Mouse (Mus musculus): ENCODE results near the gene Vti1a.

Vti1a gene

DNA sequence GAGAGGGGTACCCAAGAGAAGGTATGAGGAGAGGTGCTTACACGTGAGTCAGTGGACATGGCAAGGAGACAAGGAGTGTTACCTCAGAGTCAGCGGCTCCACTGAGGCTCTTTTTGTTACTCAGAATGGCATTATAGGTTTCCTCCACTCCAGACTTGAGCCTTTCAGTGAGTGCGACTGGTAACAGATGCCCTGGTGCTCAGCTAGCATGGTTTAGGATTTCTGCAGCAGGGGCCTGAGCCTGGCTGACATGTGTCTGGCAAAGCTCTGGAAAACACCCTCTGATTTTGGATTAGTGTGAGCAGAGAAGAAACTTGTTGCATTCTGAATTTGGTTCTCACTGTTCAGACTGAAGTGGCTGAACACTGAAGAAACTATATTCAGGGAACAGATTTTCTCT is 209.0 kb downstream of the Vti1a start:
- DNase-seq (ENCODE audit: low spot score), result no peak

GRCm38 (mm10) chr19:55526717-55527235 is 210.7 kb downstream of the Vti1a start:
- no peak for DNase-seq (ENCODE audit: low spot score)

GRCm38 (mm10) chr19:55530041-55530440 is 213.9 kb downstream of the Vti1a start:
- no peak for DNase-seq (ENCODE audit: low spot score)

- DNase-seq (ENCODE audit: low spot score), result no peak
Observed at GRCm38 (mm10) chr19:55532681-55533080, 216.6 kb downstream of the Vti1a start.

GRCm38 (mm10) chr19:55536273-55536937 is 220.3 kb downstream of the Vti1a start:
- DNase-seq (ENCODE audit: low spot score), result no peak

GRCm38 (mm10) chr19:55537691-55538090 is 221.6 kb downstream of the Vti1a start:
- no peak for DNase-seq (ENCODE audit: low spot score)

DNA sequence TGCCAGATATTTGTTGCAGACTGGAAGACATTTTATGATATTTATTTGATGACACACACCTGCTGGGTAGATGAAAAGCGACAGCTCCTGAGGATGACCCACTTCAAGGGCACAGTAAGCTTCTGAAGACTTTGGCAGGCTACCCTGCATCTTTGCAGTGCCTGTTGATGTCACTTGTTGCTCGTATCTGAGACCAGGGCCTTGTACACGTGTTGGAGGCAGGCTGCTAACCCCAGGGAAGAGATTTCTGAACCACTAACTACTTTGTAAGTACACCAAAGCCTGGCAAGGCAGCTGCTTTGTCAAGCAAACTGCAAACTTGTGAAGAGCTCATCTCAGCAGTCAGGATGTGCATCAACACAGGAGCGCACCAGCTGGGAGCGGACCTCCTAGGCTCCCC is 225.5 kb downstream of the Vti1a start:
- no peak for DNase-seq (ENCODE audit: low spot score)

GRCm38 (mm10) chr19:55542461-55542860 is 226.4 kb downstream of the Vti1a start:
- DNase-seq (ENCODE audit: low spot score), result no peak

DNA sequence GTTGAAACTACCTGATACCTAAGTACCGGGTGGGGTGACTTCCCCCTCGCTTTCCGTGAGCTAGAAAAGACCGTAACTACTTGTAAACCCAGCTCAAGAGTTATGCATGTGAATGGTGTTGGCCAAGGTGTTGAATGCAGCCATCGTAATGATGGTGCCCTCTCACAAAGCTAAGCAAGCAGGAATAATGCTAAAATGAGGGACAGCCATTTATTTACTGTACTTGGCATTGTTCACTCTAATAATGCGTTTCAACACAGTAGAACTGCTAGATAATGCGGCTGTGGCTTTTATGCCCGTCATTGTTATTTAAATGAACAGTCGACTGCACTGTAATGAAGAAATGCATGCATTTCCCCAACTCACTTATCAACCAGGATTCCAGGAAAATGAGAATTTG is 227.1 kb downstream of the Vti1a start:
- DNase-seq (ENCODE audit: low spot score), result no peak

- DNase-seq (ENCODE audit: low spot score), result no peak
Observed at GRCm38 (mm10) chr19:55544498-55544897, 228.4 kb downstream of the Vti1a start.

GRCm38 (mm10) chr19:55545529-55545928 is 229.4 kb downstream of the Vti1a start:
- peak; percentile 74 for DNase-seq (ENCODE audit: low spot score)

- no peak for DNase-seq (ENCODE audit: low spot score)
Observed at GRCm38 (mm10) chr19:55546009-55546528, 230.0 kb downstream of the Vti1a start.

DNA sequence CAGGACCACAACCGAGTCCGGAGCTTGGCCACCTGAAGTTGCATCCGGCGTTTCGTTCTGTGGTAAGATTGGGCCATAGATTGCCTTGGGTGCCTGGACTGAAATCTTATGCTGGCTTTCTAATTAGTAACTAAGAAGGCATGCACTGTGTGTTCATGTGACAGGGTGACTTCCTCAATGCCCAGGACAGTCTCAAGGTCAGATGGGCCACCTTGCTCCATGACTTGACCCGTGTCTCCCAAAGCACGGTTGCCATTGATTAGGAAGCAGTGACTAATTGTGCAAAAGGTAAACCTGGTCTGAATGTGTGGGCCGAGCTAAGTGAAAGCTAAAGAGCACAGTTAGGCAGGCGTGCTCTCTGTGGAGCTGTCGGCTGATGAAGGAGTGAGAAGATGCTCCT is 232.1 kb downstream of the Vti1a start:
- no peak for DNase-seq (ENCODE audit: low spot score)

- no peak for DNase-seq (ENCODE audit: low spot score)
Observed at GRCm38 (mm10) chr19:55548656-55549055, 232.6 kb downstream of the Vti1a start.

- no peak for DNase-seq (ENCODE audit: low spot score)
Observed at GRCm38 (mm10) chr19:55550176-55550575, 234.1 kb downstream of the Vti1a start.

GRCm38 (mm10) chr19:55552339-55552738 is 236.2 kb downstream of the Vti1a start:
- no peak for DNase-seq (ENCODE audit: low spot score)

- DNase-seq (ENCODE audit: low spot score), result no peak
Observed at GRCm38 (mm10) chr19:55552861-55553260, 236.8 kb downstream of the Vti1a start.

- no peak for DNase-seq (ENCODE audit: low spot score)
Observed at GRCm38 (mm10) chr19:55554295-55554694, 238.2 kb downstream of the Vti1a start.

DNA sequence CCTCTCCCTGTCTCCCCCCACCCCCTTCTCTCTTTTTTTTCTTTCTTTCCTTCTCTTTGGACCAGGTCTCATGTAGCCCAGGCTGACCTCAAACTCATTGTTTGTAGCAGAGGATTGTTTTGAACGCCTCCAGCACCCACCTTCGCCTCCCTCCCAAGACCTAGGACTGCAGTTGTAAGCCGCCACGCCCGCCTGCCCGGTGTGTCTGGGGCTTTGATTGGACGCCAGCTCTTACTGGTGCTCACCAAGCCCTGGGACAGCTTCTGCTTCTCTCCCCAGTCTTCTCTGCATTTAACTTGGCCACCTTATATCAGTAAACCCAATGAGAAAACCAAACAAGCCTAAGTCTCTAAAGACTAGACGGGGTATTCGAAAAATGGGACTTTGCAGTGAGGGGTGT is 238.6 kb downstream of the Vti1a start:
- no peak for DNase-seq (ENCODE audit: low spot score)

DNA sequence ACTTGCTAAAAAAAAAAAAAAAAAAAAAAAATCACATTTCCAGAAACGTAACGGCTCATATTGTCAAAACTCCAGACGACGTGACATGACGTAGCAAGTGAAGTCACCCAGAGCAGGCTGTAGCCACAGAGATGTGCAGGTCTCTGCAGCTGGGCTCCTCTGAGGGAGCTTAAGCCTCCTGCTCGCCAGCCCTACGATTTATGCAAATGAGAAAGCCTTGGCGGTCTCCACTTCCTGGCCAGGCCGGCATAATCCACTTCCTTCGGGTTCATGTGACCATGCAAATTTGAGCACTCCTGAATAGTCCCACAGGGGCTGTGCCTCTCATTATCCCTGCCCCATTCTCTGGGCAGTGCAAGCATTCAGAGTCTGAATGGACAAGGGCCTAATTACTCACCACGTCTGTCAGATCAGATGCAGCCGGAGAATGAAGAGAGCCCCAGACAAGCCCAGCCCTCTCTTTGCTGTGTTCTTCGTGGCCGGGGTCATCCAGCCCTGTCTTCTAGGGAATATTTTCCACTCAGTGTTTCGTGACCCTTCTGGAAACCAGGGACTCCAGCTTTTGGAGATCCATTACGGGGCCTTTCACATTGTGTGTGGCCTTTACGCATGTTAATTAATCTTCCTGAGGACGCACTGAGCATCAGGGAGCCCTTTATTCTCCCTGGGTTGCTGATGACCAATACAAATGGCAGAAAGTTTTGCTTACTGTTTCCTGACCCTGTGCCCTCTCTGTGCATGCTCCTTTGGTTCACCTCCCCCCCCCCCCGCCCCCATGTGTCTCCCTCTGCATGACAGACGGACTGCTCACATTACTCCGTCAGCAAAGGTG is 240.3 kb downstream of the Vti1a start:
- no peak for DNase-seq (ENCODE audit: low spot score)

DNA sequence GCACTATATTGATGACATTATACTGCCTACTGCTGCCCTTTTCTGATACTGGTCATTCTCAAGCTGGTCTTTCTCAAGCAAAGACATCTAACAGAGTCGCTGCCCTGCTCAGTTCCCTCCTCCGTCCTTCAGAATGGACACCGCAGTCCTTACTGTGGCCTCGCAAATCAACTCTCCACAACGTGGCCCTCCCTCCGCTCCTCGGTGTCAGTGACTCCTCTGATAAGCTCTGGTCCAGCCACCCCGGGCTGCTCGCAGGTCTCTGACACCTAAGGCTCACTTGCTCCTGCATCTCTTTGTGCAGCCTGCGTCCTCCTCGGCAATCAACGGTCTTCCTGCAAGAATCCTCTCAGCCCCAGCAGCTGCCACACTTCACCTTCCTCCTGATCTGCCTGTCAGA is 243.2 kb downstream of the Vti1a start:
- no peak for DNase-seq (ENCODE audit: low spot score)

GRCm38 (mm10) chr19:55560088-55560682 is 244.1 kb downstream of the Vti1a start:
- no peak for DNase-seq (ENCODE audit: low spot score)

DNA sequence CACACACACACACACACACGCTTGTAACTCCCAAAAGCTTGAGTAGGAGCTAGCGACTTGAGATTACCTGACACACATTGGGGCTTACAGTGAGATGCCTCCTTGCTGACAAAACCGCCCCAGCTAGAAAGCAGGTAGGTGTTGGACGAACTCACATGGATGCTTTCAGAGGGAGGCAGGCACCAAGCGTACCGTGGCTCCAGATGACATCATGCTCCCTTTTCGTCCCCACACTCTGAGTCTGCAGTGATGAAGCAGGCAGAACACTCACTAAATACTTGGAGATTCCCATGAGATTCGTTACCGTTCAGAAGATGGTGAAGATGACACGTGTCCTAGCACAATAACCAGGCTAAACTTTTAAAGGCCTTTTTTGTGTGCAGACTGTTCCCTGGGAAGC is 245.4 kb downstream of the Vti1a start:
- DNase-seq (ENCODE audit: low spot score), result no peak
